Mouse (Mus musculus) small intestine, adult 10 weeks (tissue): Measurements from ENCODE around the gene Gm3696. TPM values are rescaled to one million over a fixed set of nuclear protein-coding genes. Genes with fewer than 3 reads are reported as not detected.

Experiments used
- polyA plus RNA-seq: library from polyadenylated mRNA; stranded (reverse); fragments of 350-450 nt; fragmentation: Illumina TruSeq; extraction: RNeasy Lipid Tissue Mini Kit (QIAGEN cat#74804); gene quantifications from one replicate; pipeline ENCODE4 v1.2.3, GENCODE M21; 2014; ENCODE audit warnings: low replicate concordance

Gene Gm3696
- polyA plus RNA-seq, result 1.2 TPM

DNA sequence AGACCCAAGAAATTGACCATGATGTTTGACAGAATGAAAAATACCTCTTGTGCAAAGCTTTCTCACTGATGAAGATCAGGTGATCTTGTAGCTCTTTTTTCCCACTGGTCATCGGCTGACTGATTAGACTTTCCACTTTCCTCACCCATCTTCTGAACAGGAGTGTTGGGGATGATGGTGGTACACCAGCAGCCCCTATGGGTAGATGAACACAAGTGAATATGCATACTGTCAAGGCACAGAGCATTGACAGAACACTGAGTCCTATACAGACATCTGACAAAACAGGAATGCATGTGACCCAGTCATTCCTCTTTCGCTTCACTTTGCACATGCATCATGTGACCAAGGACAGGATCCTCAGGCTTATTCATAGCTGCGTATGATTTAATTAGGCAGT, at the start of gene Gm3696:
Gm3696 (minus strand) TSS at position 101 of the 400 bp plus-strand sequence.

DNA sequence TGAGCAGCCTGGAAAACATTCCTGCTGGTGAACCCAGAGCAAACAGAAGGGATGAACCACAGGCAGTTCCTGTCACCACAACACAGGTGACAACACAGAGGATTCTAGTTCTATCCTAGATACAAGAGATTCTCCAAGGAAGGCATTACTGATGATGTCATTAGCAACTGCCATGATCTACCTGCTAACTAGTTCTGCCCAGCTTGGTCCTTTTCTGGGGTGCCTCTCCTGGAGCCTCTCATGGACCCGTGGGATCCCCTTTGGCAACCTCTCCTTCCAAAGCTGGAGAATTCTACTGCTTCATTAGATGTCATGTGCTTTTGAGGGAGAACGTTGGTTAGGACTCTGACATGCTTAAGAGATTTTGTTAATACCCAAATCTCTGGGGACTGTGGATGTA, 24.9 kb upstream of the Gm3696 start, which contains the start of gene Gm6676:
Gm6676 (minus strand) TSS at position 101 of the 400 bp plus-strand sequence.

DNA sequence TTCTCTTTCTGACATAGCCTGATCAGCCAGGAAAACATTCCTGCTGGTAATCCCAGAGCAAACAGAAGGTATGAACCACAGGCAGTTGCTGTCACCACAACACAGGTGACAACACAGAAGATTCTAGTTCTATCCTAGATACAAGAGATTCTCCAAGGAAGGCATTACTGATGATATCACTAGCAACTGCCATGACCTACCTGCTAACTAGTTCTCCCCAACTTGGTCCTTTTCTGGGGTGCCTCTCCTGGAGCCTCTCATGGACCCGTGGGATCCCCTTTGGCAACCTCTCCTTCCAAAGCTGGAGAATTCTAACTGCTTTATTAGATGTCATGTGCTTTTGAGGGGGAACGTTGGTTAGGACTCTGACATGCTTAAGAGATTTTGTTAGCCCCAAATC, 55.6 kb downstream of the Gm3696 start, which contains the start of gene Gm3685:
Gm3685 (minus strand) TSS at position 101 of the 400 bp plus-strand sequence.

Other genes with a start within 250 kb of the Gm3696 start
- 0.22 TPM for gene Gm3667, start 210.7 kb downstream of the Gm3696 start, polyA plus RNA-seq
- not detected for gene Gm6356, start 126.8 kb downstream of the Gm3696 start, polyA plus RNA-seq
- gene Gm10406, start 73.2 kb downstream of the Gm3696 start, polyA plus RNA-seq, result not detected
- not detected for gene Gm3685, start 55.7 kb downstream of the Gm3696 start, polyA plus RNA-seq
- gene Gm6676, start 24.8 kb upstream of the Gm3696 start, polyA plus RNA-seq, result not detected
- 0.48 TPM for gene Gm3512, start 73.9 kb upstream of the Gm3696 start, polyA plus RNA-seq
- gene Gm16434, start 93.9 kb upstream of the Gm3696 start, polyA plus RNA-seq, result not detected
- not detected for gene Gm3727, start 164.1 kb upstream of the Gm3696 start, polyA plus RNA-seq
- 0.30 TPM for gene Gm3739, start 214.4 kb upstream of the Gm3696 start, polyA plus RNA-seq
- gene Gm5797, start 231.8 kb upstream of the Gm3696 start, polyA plus RNA-seq, result not detected